Mouse (Mus musculus): Measurements from ENCODE around the gene Rimbp3. TPM values are rescaled to one million over a fixed set of nuclear protein-coding genes. Genes with fewer than 3 reads are reported as not detected.

The Rimbp3 gene
- polyA plus RNA-seq, 1 experiment, result 0.05 TPM

DNA sequence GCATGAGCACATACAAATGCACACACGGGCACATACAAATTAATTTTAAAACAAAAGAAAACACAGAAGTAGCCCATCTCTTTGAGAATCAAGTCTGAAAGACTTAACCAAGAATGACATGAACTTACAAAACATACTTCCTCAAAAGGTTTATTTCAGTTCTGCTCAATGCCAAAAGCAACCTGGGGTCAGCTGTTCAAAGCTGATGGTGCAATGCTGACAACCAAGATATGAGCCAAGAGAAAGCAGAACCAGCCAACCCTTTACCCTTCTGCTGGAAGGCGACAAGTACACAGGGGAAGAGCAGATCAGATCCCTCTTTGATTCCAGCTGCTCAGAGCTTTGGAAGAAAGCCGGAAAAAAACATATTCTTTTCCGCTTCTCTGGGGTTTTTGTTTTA, 27.0 kb upstream of the Rimbp3 start:
- Histone ChIP-seq H3K27me3 (replicated peaks; ENCODE audit: control insufficient read depth, insufficient read depth, low read length) (no peaks in the 10 kb centered on the region), H3K4me1 (ENCODE audit: control insufficient read depth, insufficient read depth, low read length) (peaks cover 4% of the 10 kb centered on the region; the same call in 1 of the 2 replicates), H3K27ac (ENCODE audit: insufficient read depth, low read depth, low read length) (no peak overlapping the region), H3K36me3 (ENCODE audit: control insufficient read depth, insufficient read depth, low read length) (no peaks in the 10 kb centered on the region), H3K4me3 (ENCODE audit: insufficient read depth, low read depth, low read length) (no peak overlapping the region)
- 77% methylated on average over 4 of the region's 4 CpGs for WGBS
- TF ChIP-seq POLR2A (IDR thresholded peaks at IDR 0.05; ENCODE audit: low read depth, low read length) (no peak), CTCF (conservative IDR thresholded peaks at IDR 0.05; ENCODE audit: insufficient read depth, insufficient read length, low read depth, low read length) (no peak)
- DNase-seq, result peak; percentile 28

DNA sequence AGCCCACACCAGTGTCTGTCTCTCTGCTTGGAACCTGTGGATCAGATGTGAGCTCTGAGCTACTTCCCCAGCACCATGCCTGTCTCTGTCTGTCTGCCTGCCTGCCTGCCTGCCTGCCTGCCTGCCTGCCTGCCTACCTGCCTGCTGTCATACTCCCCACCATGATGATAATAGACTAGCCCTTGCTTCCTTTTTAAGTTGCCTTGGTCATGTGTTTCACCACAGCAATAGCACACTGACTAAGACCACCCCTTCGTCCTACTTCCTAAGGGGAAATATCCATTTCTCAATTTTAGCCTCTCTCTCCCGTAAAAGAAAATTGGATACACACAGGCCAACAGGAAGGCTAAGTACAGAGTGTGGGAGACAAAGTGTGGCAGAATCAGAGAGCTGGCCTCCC, 26.3 kb upstream of the Rimbp3 start:
- no peak for DNase-seq
- Histone ChIP-seq H3K27me3 (replicated peaks; ENCODE audit: control insufficient read depth, insufficient read depth, low read length) (no peaks in the 10 kb centered on the region), H3K36me3 (ENCODE audit: control insufficient read depth, insufficient read depth, low read length) (no peaks in the 10 kb centered on the region), H3K27ac (ENCODE audit: insufficient read depth, low read depth, low read length) (no peak overlapping the region), H3K4me1 (ENCODE audit: control insufficient read depth, insufficient read depth, low read length) (peaks cover 4% of the 10 kb centered on the region; the same call in 1 of the 2 replicates), H3K4me3 (ENCODE audit: insufficient read depth, low read depth, low read length) (no peak overlapping the region)
- TF ChIP-seq CTCF (conservative IDR thresholded peaks at IDR 0.05; ENCODE audit: insufficient read depth, insufficient read length, low read depth, low read length) (no peak), POLR2A (IDR thresholded peaks at IDR 0.05; ENCODE audit: low read depth, low read length) (no peak)
- WGBS, result 57% methylated on average over 2 of the region's 2 CpGs

DNA sequence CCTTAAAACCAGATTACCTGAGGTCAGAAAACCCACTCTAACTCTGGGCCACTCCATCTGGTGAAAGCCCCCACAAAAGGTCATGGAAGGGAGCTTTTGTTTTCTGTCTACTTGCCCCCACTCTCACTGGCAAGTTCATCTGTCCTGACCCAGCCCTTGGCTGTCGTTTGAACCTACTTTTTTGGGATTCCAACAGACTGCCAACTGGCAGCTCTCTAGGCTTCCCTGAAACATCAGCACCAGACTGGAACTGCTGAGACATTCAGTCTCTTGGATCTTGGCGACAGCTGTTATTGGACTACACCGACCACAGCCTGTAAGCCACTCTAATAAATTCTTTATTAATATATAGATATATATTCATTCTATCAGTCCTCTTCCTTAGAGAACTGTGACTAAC, 25.4 kb upstream of the Rimbp3 start:
- H3K4me1 ChIP-seq (ENCODE audit: control insufficient read depth, insufficient read depth, low read length), result peaks cover 4% of the 10 kb centered on the region; the same call in 1 of the 2 replicates
- TF ChIP-seq POLR2A (IDR thresholded peaks at IDR 0.05; ENCODE audit: low read depth, low read length) (no peak), CTCF (conservative IDR thresholded peaks at IDR 0.05; ENCODE audit: insufficient read depth, insufficient read length, low read depth, low read length) (no peak)
- H3K4me3 ChIP-seq (ENCODE audit: insufficient read depth, low read depth, low read length), result no peak overlapping the region
- H3K36me3 ChIP-seq (ENCODE audit: control insufficient read depth, insufficient read depth, low read length), result no peaks in the 10 kb centered on the region
- H3K27ac ChIP-seq (ENCODE audit: insufficient read depth, low read depth, low read length), result no peak overlapping the region
- H3K27me3 ChIP-seq (replicated peaks; ENCODE audit: control insufficient read depth, insufficient read depth, low read length), result no peaks in the 10 kb centered on the region
- DNase-seq, result no peak
- WGBS, result 59% methylated on average over 3 of the region's 3 CpGs

DNA sequence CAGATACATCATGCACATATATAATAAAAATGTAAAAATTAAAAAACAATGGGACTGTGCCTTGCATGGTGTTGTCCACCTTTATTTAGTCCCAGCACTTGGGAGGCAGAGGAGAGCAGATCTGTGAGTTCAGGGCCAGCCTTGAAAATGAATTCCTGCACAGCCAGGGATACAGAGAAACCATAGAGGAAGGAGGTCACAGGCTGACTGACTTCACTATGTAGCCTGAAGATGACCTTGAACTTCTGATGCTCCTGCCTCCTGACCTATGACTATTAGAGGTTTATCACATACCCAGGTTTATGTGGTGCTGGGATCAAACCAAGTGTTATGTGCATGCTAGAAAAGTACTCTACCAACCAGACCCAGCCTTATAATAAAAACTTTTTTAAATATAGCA, 22.9 kb upstream of the Rimbp3 start:
- H3K27me3 ChIP-seq (replicated peaks; ENCODE audit: control insufficient read depth, insufficient read depth, low read length), result no peaks in the 10 kb centered on the region
- TF ChIP-seq CTCF (conservative IDR thresholded peaks at IDR 0.05; ENCODE audit: insufficient read depth, insufficient read length, low read depth, low read length) (no peak), POLR2A (IDR thresholded peaks at IDR 0.05; ENCODE audit: low read depth, low read length) (no peak)
- H3K4me3 ChIP-seq (ENCODE audit: insufficient read depth, low read depth, low read length), result no peak overlapping the region
- H3K36me3 ChIP-seq (ENCODE audit: control insufficient read depth, insufficient read depth, low read length), result no peaks in the 10 kb centered on the region
- no peak overlapping the region for H3K27ac ChIP-seq (ENCODE audit: insufficient read depth, low read depth, low read length)
- H3K4me1 ChIP-seq (ENCODE audit: control insufficient read depth, insufficient read depth, low read length), result peaks cover 4% of the 10 kb centered on the region; the same call in 1 of the 2 replicates
- no peak for DNase-seq

DNA sequence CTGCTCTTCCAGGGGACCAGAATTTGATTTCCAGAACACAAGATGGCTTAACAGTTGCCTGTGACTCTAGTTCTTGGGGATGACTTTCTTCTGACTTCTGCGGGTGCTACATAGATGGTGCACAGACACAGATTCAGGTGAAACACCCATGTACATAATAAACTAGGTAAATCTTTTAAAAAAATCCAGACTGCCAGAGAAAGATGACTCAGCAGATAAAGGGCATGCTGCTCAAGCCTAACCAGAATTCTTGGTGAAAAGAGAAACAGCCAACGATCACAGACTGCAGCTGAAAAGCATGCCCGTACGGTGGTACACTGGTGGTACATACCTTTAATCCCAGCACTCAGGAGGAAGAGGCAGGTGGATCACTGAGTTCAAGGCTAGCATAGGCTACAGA, 14.6 kb upstream of the Rimbp3 start:
- DNase-seq, result no peak
- WGBS, result 66% methylated on average over 4 of the region's 4 CpGs
- H3K4me1 ChIP-seq (ENCODE audit: control insufficient read depth, insufficient read depth, low read length), result no peaks in the 10 kb centered on the region; the same call in 1 of the 2 replicates
- TF ChIP-seq POLR2A (IDR thresholded peaks at IDR 0.05; ENCODE audit: low read depth, low read length) (no peak), CTCF (conservative IDR thresholded peaks at IDR 0.05; ENCODE audit: insufficient read depth, insufficient read length, low read depth, low read length) (no peak)
- H3K27me3 ChIP-seq (replicated peaks; ENCODE audit: control insufficient read depth, insufficient read depth, low read length), result no peaks in the 10 kb centered on the region
- H3K4me3 ChIP-seq (ENCODE audit: insufficient read depth, low read depth, low read length), result no peak overlapping the region
- no peaks in the 10 kb centered on the region for H3K36me3 ChIP-seq (ENCODE audit: control insufficient read depth, insufficient read depth, low read length)
- H3K27ac ChIP-seq (ENCODE audit: insufficient read depth, low read depth, low read length), result no peak overlapping the region

DNA sequence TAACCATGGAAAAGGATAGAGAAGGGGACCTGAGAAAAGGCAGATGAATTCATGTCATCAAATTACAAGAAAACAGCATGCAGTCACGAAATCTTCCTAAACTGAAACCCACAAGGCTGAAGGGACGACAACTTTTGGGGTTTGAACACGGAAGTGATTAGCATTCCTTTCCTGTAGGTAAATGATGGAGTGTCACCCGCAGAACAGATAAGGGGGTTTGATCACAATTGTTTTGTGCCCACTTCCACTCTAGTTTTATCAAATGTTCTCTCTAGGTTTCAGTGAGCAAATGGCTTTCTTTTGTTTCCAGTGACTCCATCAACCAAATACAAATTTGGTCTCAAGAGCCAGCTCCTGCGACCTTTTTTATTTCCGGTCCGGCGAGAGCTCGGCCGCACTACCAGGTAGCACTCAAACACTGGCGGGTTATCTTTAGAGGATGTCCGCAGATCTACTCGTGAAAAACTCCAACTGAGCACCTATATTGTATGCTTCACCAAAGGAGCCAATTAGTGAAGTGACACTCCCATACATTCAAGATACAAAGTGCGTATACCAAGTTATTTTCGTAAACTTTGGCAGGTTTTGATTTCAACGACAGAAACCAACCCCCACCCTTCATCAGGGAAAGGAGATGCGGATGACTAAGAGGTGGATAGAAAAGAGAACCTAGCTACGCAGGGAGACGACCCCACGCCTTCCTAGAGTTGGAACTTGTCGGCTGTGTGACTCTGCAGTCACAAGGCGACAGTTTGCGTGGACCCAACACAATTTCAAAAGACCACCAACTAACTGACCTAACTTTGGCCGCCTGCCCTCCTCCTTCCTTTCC, 8.1 kb upstream of the Rimbp3 start:
- DNase-seq, result peak; percentile 17
- Histone ChIP-seq H3K27ac (ENCODE audit: insufficient read depth, low read depth, low read length) (no peak overlapping the region), H3K27me3 (replicated peaks; ENCODE audit: control insufficient read depth, insufficient read depth, low read length) (no peaks in the 10 kb centered on the region), H3K36me3 (ENCODE audit: control insufficient read depth, insufficient read depth, low read length) (no peaks in the 10 kb centered on the region), H3K4me3 (ENCODE audit: insufficient read depth, low read depth, low read length) (peak overlapping the region; percentile 70), H3K4me1 (ENCODE audit: control insufficient read depth, insufficient read depth, low read length) (peaks cover 11% of the 10 kb centered on the region; the same call in 1 of the 2 replicates)
- no peak for TF ChIP-seq POLR2A (IDR thresholded peaks at IDR 0.05; ENCODE audit: low read depth, low read length)
- no peak for TF ChIP-seq CTCF (conservative IDR thresholded peaks at IDR 0.05; ENCODE audit: insufficient read depth, insufficient read length, low read depth, low read length)
- WGBS, result 3% methylated on average over 24 of the region's 24 CpGs

DNA sequence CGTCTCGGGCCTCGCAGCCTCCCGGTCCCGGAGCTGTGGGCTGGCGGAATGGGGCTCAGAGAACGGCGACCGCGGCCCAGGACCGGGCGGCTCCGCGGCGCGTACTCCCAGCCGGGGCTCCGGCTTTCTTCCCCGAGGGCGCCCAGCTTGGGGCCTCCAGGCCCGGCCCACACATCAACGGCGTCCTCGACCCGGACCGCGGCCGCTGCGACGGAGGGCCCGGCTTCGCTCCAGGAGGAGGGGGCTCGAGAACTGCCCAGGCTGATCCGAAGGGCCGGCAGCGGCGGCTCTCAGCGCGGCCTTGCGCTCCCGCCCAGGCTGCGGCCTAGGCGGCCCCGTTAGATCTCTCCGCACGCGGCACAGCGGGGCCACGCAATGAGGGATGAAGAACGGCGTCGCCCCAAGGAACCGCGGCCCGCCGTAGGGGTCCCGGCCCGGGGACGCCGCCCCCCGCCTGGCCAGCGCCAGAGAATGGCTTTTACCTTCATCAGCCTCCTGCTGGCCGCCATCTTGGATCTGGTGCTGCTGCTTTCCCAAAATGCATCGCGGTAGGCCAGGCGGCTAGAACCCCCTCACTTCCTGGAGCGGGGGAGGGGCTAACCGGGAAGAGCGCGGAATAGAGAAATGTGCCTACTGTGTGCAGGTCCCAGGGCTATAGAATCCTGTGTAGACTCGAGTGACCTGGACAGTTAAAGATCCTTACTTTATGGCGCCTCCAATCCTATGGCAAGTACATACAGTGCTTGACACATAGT, 7.3 kb upstream of the Rimbp3 start:
- peaks cover 11% of the 10 kb centered on the region; the same call in 1 of the 2 replicates for H3K4me1 ChIP-seq (ENCODE audit: control insufficient read depth, insufficient read depth, low read length)
- H3K27me3 ChIP-seq (replicated peaks; ENCODE audit: control insufficient read depth, insufficient read depth, low read length), result no peaks in the 10 kb centered on the region
- TF ChIP-seq POLR2A (IDR thresholded peaks at IDR 0.05; ENCODE audit: low read depth, low read length), result no peak
- DNase-seq, result peak; percentile 90
- H3K36me3 ChIP-seq (ENCODE audit: control insufficient read depth, insufficient read depth, low read length), result no peaks in the 10 kb centered on the region
- H3K4me3 ChIP-seq (ENCODE audit: insufficient read depth, low read depth, low read length), result peak overlapping the region; percentile 70
- peak overlapping the region; percentile 18; the same call in 1 of the 2 replicates for H3K27ac ChIP-seq (ENCODE audit: insufficient read depth, low read depth, low read length)
- WGBS, result 1% methylated on average over 70 of the region's 72 CpGs

Data from kidney, adult 2 months (tissue).